Mouse (Mus musculus) embryo, embryonic 11.5 days (tissue): Measurements from ENCODE around the gene Ogfod2.

ENCODE experiments used
- DNase-seq: peaks from one replicate; pipeline ENCODE4 v3.0.0-alpha.2; 2012; ENCODE audit warnings: low read depth, low spot score

Gene Ogfod2

DNA sequence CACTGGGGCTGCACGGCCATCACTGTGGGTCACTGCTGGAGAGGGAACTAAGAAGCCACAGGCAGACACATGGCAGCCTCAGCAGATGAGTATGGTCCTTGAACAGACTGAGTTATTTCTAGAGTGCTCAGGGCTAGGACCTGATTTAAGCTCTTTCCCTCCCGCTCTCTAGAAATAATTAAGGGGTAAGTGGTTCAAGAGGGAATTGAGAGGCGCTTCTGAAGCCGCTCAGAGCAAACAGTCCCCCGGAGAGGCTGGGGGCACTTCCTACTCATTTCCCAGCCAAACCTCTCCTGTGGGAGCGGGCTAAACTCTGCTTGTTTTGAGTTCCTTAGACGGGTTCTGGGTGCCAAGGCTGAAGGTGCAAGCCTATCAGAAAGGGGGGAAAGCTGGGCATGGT, 38.8 kb downstream of the Ogfod2 start:
- DNase-seq, result no peak

DNA sequence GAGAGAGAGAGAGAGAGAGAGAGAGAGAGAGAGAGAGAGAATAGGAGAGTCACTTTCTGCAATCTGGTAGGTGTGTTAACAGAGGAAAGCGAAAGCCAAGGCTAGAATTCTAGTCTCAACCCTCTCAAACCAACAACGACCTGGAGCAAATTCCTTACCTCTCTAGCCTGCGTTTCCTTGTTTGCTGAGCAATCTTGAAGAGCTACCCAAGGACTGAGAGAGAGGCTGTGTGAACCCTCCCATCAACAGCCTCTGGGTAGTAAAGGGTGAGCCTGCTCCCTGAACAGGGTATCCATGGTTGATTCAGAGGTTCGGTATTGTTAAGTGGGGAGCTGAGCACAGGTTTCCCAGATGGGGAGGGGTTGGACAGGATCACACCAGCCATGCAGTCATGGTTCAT, 40.6 kb downstream of the Ogfod2 start:
- DNase-seq, result no peak

DNA sequence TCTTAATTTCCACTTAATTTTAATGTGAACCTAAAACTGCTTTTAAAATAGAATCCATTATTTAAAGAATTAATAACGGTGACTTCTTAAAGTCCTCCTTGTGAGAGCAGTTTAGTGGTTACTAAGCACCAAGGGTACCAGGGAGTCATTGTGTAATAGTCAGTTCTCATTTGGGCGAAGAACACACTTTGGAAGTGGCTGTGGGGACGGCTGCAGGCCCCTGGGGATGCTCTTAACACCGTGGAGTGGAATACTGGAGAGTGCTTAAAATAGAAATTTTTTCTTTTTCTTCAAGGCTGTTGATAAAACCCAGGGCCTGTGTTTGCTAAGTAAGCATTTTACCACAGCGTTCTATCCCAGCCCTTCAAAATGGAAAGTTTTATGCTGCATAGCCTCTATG, 43.8 kb downstream of the Ogfod2 start:
- no peak for DNase-seq

DNA sequence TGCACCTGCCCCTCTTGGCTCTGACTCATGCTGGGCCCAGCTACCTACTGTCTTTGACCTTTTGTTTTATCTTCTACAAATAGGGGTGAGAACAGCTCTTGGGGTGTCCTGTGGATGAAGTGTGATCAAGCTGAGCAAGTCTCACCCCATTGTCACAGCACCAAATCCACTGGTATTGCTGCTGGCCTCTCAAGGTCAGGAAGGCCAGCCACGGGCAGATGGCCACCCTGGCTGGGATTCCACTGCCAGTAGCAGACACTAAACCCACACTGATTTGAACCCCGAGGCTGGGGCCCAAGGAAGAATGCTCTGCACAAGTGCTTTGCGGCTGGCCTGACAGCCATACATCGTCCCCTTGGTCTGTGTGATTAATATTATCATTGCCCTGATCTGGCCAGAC, 46.2 kb downstream of the Ogfod2 start:
- no peak for DNase-seq

DNA sequence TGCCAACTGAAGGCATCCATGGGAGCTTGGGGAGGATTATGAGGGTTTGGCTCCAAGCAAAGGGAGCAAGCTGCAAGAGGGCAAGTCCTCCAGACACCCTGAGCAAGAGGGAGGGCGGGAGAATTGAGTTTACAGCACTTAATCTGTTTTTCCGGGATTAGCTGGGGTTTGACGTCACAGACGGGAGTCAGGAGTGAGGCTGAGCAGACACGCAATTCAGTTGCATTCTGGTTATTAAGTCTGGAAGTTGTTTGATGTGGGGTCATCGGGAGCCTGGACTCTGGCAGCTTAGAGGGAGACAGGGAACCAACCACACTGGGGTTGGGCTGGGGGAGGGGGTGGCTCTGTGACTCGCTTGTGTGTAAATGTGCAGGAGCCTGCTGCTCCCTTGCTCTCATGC, 47.4 kb downstream of the Ogfod2 start:
- no peak for DNase-seq

DNA sequence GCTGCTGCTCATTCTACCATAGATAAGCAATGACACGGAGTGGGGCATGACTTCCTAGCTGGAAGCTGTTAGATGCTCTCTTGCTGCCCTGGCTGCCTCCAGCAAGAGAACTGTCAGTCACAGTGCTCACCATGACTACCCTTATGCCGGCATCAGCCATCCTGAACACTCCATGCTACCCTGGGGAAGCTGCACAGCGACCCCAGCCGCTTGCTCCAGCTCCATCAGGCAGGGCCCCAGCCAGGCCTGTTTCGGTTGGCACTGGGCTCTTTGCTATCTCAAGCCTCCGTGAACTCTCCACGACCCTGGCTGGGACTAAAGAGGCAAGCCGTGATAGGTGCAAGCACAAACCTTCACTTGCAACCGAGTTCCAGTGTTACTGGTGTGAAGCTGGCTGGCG, 49.7 kb downstream of the Ogfod2 start:
- no peak for DNase-seq

DNA sequence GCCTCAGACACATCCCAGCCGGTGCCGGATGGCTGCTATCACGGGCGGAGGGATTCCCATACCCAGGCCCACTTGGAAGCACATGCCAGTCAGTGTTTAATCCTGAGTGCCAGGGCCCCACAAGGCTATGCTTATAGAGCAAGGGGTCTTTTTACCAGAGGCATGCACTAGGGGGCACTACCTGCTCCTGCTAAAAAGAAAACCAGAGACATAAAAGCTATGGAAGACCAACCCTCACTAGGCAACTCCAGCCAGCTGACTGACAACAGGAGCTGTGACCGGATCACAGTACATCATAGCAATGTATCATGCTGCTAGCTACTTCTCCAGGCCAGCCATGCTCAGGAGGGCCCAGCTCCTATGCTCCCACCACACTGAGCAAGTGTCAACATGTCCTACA, 50.5 kb downstream of the Ogfod2 start:
- DNase-seq, result peak; percentile 59

DNA sequence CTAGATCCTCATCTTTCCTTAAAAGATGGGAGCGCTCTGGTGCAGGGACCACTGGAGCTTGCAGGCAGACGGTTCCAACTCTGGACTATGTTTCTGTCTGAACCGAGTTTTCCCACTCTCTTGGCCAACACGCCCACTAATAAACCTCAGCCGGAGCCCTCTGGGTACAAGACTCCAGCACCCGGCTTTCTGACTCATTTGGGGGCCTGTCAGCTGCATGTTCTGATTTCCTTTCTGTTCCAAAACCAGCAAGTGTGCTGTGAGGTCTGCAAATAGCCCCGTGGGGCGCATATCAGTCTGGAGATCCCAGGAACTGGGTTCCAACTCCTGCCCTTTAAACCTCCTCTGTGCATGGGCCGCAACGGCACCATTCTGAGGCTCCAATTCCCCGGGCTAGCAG, 51.3 kb downstream of the Ogfod2 start:
- no peak for DNase-seq
